Mouse (Mus musculus) stomach, embryonic 15.5 days (tissue): ENCODE data around the gene Pate2. TPM values are rescaled to one million over a fixed set of nuclear protein-coding genes. Genes with fewer than 3 reads are reported as not detected.
A peak's percentile ranks its signal among the peaks of the same experiment; 100 is the strongest.

Experiments
- ATAC-seq: fragments of 200-750 bp; cut with Nextera tagmentation; 2 replicates; pipeline ENCODE4 v1.8.0; 2017; ENCODE audit warnings: low read depth, moderate number of reproducible peaks, moderate TSS enrichment; ENCODE audit not compliant: insufficient read depth, low FRiP score
- H3K27ac ChIP-seq: fragments of 300-500 bp; sonication (generic); 2 replicates; pipeline ENCODE4 v1.5.1; 2015; ENCODE audit warnings: mild to moderate bottlenecking, inconsistent platforms
- H3K27me3 ChIP-seq: fragments of 300-500 bp; sonication (generic); replicated peaks from 2 replicates; pipeline ENCODE4 v1.6.1; 2015; ENCODE audit warnings: inconsistent platforms
- H3K36me3 ChIP-seq: fragments of 300-500 bp; sonication (generic); 2 replicates; pipeline ENCODE4 v1.6.1; 2015; ENCODE audit warnings: inconsistent platforms
- H3K4me1 ChIP-seq: fragments of 300-500 bp; sonication (generic); 2 replicates; pipeline ENCODE4 v1.6.1; 2015; ENCODE audit warnings: inconsistent platforms
- H3K4me2 ChIP-seq: fragments of 300-500 bp; sonication (generic); 2 replicates; pipeline ENCODE4 v1.6.1; 2015; ENCODE audit warnings: mild to moderate bottlenecking, inconsistent platforms
- H3K4me3 ChIP-seq: fragments of 300-500 bp; sonication (generic); replicated peaks from 2 replicates; pipeline ENCODE4 v1.5.1; 2015; ENCODE audit warnings: inconsistent platforms
- H3K9ac ChIP-seq: fragments of 300-500 bp; sonication (generic); 2 replicates; pipeline ENCODE4 v1.6.1; 2015; ENCODE audit warnings: inconsistent platforms
- H3K9me3 ChIP-seq: fragments of 300-500 bp; sonication (generic); 2 replicates; pipeline ENCODE4 v1.6.1; 2016; ENCODE audit warnings: inconsistent platforms
- WGBS: fragments of 180-500 bp; shearing (Covaris S2); methylation state at CpG from one replicate; pipeline ENCODE4 v1.1.7; 2015; 5-methylcytosine and 5-hydroxymethylcytosine counted together
- polyA plus RNA-seq: library from polyadenylated mRNA; unstranded; fragments of >200 nt; fragmentation: Nextera tagmentation; extraction: Ambion mirVana; gene quantifications from 2 replicates; pipeline ENCODE4 v1.2.1, GENCODE M21; 2015

Pate2 gene
- 0.79 and 0.95 TPM in 2 replicates for polyA plus RNA-seq

GRCm38 (mm10) chr9:35569571-35570534, at the start of gene Pate2, which contains the start of gene Hyls1:
Gene Pate2 (plus strand): TSS chr9:35570284.
Gene Hyls1 (minus strand): TSS chr9:35570398.
- Histone ChIP-seq H3K9me3 (no peaks in the 10 kb centered on the region), H3K4me1 (peaks cover 6% of the 10 kb centered on the region), H3K36me3 (peaks cover 22% of the 10 kb centered on the region), H3K27me3 (peaks cover 4% of the 10 kb centered on the region; the same call in 1 of the 2 replicates), H3K4me2 (peak within 1 kb of the TSS; percentile 83), H3K27ac (peak within 1 kb of the TSS; percentile 84), H3K4me3 (peak within 1 kb of the TSS; percentile 83), H3K9ac (peak within 1 kb of the TSS; percentile 74)
- ATAC-seq: peak; percentile 99
- under 1% methylated on average over 85 of the region's 86 CpGs for WGBS

- Histone ChIP-seq H3K27ac (no peak overlapping the region), H3K27me3 (no peaks in the 10 kb centered on the region), H3K9ac (no peak overlapping the region), H3K4me2 (no peak overlapping the region), H3K9me3 (no peaks in the 10 kb centered on the region), H3K4me3 (no peak overlapping the region), H3K36me3 (no peaks in the 10 kb centered on the region), H3K4me1 (peaks cover 15% of the 10 kb centered on the region)
- 73% methylated on average over 6 of the region's 6 CpGs for WGBS
- no peak for ATAC-seq
These were observed 49.3 kb upstream of the Pate2 start for GRCm38 (mm10) chr9:35520631-35521348.

GRCm38 (mm10) chr9:35522241-35522640, 47.8 kb upstream of the Pate2 start:
- 64% methylated on average over 2 of the region's 2 CpGs for WGBS
- peaks cover 15% of the 10 kb centered on the region for H3K4me1 ChIP-seq
- no peaks in the 10 kb centered on the region for H3K27me3 ChIP-seq
- H3K9me3 ChIP-seq: no peaks in the 10 kb centered on the region
- no peak overlapping the region for H3K27ac ChIP-seq
- H3K4me2 ChIP-seq: no peak overlapping the region
- no peak overlapping the region for H3K9ac ChIP-seq
- H3K36me3 ChIP-seq: no peaks in the 10 kb centered on the region
- no peak for ATAC-seq
- no peak overlapping the region for H3K4me3 ChIP-seq

GRCm38 (mm10) chr9:35522821-35523515, 47.1 kb upstream of the Pate2 start:
- 73% methylated on average over 1 of the region's 1 CpGs for WGBS
- H3K9me3 ChIP-seq: no peaks in the 10 kb centered on the region

GRCm38 (mm10) chr9:35523541-35523940, 46.5 kb upstream of the Pate2 start:
- Histone ChIP-seq H3K4me1 (peaks cover 15% of the 10 kb centered on the region), H3K4me3 (no peak overlapping the region), H3K27ac (peak overlapping the region; percentile 67; the same call in 1 of the 2 replicates), H3K4me2 (0 out of 2 replicates have a peak overlapping the region, but pooled peaks have one; percentile 23), H3K36me3 (no peaks in the 10 kb centered on the region), H3K27me3 (no peaks in the 10 kb centered on the region), H3K9ac (no peak overlapping the region), H3K9me3 (no peaks in the 10 kb centered on the region)
- 39% methylated on average over 5 of the region's 5 CpGs for WGBS
- peak; percentile 78 for ATAC-seq

More at GRCm38 (mm10) chr9:35522821-35523515, 47.1 kb upstream of the Pate2 start:
- Histone ChIP-seq H3K4me1 (peaks cover 15% of the 10 kb centered on the region), H3K4me2 (no peak overlapping the region), H3K27me3 (no peaks in the 10 kb centered on the region), H3K36me3 (no peaks in the 10 kb centered on the region), H3K27ac (peak overlapping the region; percentile 14; the same call in 1 of the 2 replicates), H3K9ac (no peak overlapping the region), H3K4me3 (no peak overlapping the region)
- peak; percentile 5; the same call in 1 of the 2 replicates for ATAC-seq

GRCm38 (mm10) chr9:35523941-35524411, 46.1 kb upstream of the Pate2 start:
- 15% methylated on average over 7 of the region's 7 CpGs for WGBS
- Histone ChIP-seq H3K36me3 (no peaks in the 10 kb centered on the region), H3K9me3 (no peaks in the 10 kb centered on the region), H3K4me3 (no peak overlapping the region), H3K4me1 (peaks cover 15% of the 10 kb centered on the region), H3K27me3 (no peaks in the 10 kb centered on the region), H3K4me2 (0 out of 2 replicates have a peak overlapping the region, but pooled peaks have one; percentile 23), H3K27ac (peak overlapping the region; percentile 67; the same call in 1 of the 2 replicates), H3K9ac (no peak overlapping the region)
- peak; percentile 77; the same call in 1 of the 2 replicates for ATAC-seq

GRCm38 (mm10) chr9:35529141-35529540, 40.9 kb upstream of the Pate2 start:
- no peak overlapping the region for H3K9ac ChIP-seq
- no peaks in the 10 kb centered on the region for H3K36me3 ChIP-seq
- no peak overlapping the region for H3K27ac ChIP-seq
- H3K9me3 ChIP-seq: no peaks in the 10 kb centered on the region
- ATAC-seq: no peak
- H3K4me2 ChIP-seq: no peak overlapping the region
- no peaks in the 10 kb centered on the region for H3K27me3 ChIP-seq
- 53% methylated on average over 3 of the region's 3 CpGs for WGBS
- no peak overlapping the region for H3K4me3 ChIP-seq
- 0 out of 2 replicates have a peak, but pooled peaks cover 4% of the 10 kb centered on the region for H3K4me1 ChIP-seq

- no peak overlapping the region for H3K4me3 ChIP-seq
- no peak overlapping the region for H3K9ac ChIP-seq
- no peak overlapping the region; the same call in 1 of the 2 replicates for H3K27ac ChIP-seq
- H3K4me2 ChIP-seq: no peak overlapping the region
- 19% methylated on average over 1 of the region's 1 CpGs for WGBS
- H3K36me3 ChIP-seq: no peaks in the 10 kb centered on the region
- ATAC-seq: no peak
- no peaks in the 10 kb centered on the region for H3K4me1 ChIP-seq
- H3K9me3 ChIP-seq: no peaks in the 10 kb centered on the region
- no peaks in the 10 kb centered on the region for H3K27me3 ChIP-seq
These were observed 40.3 kb upstream of the Pate2 start for GRCm38 (mm10) chr9:35529796-35530195.

- Histone ChIP-seq H3K27ac (no peak overlapping the region), H3K4me3 (no peak overlapping the region), H3K4me2 (no peak overlapping the region), H3K9me3 (no peaks in the 10 kb centered on the region), H3K4me1 (0 out of 2 replicates have a peak, but pooled peaks cover 2% of the 10 kb centered on the region), H3K36me3 (no peaks in the 10 kb centered on the region), H3K27me3 (no peaks in the 10 kb centered on the region), H3K9ac (no peak overlapping the region)
- 49% methylated on average over 9 of the region's 9 CpGs for WGBS
- no peak for ATAC-seq
These were observed 36.8 kb upstream of the Pate2 start for GRCm38 (mm10) chr9:35533266-35533665.

- Histone ChIP-seq H3K27me3 (no peaks in the 10 kb centered on the region), H3K9me3 (no peaks in the 10 kb centered on the region), H3K4me1 (0 out of 2 replicates have a peak, but pooled peaks cover 2% of the 10 kb centered on the region), H3K4me2 (no peak overlapping the region), H3K36me3 (no peaks in the 10 kb centered on the region), H3K27ac (no peak overlapping the region), H3K4me3 (no peak overlapping the region), H3K9ac (no peak overlapping the region)
- peak; percentile 75 for ATAC-seq
- 13% methylated on average over 2 of the region's 2 CpGs for WGBS
These were observed 35.0 kb upstream of the Pate2 start for GRCm38 (mm10) chr9:35535110-35535509.

GRCm38 (mm10) chr9:35535876-35536275, 34.2 kb upstream of the Pate2 start:
- Histone ChIP-seq H3K27ac (no peak overlapping the region), H3K27me3 (no peaks in the 10 kb centered on the region), H3K4me3 (no peak overlapping the region), H3K9me3 (no peaks in the 10 kb centered on the region), H3K36me3 (no peaks in the 10 kb centered on the region), H3K4me2 (no peak overlapping the region), H3K4me1 (0 out of 2 replicates have a peak, but pooled peaks cover 2% of the 10 kb centered on the region), H3K9ac (no peak overlapping the region)
- WGBS: 74% methylated on average over 4 of the region's 4 CpGs
- no peak for ATAC-seq
